Mouse (Mus musculus) heart, embryonic 12.5 days (tissue): ENCODE measurements around the gene Zfp202. TPM values are rescaled to one million over a fixed set of nuclear protein-coding genes. Genes with fewer than 3 reads are reported as not detected.

Experiments
- ATAC-seq: fragments of 200-750 bp; cut with Nextera tagmentation; 2 replicates; pipeline ENCODE4 v1.8.0; 2017; ENCODE audit warnings: moderate TSS enrichment, moderate library complexity; ENCODE audit not compliant: insufficient number of reproducible peaks, low FRiP score
- H3K27ac ChIP-seq: fragments of 300-500 bp; sonication (generic); 2 replicates; pipeline ENCODE4 v1.5.1; 2016; ENCODE audit warnings: mild to moderate bottlenecking, moderate library complexity; ENCODE audit not compliant: poor library complexity, severe bottlenecking
- H3K27me3 ChIP-seq: fragments of 300-500 bp; sonication (generic); replicated peaks from 2 replicates; pipeline ENCODE4 v1.6.1; 2016; ENCODE audit warnings: mild to moderate bottlenecking, moderate library complexity
- H3K36me3 ChIP-seq: fragments of 300-500 bp; sonication (generic); 2 replicates; pipeline ENCODE4 v1.6.1; 2016; ENCODE audit warnings: mild to moderate bottlenecking, moderate library complexity
- H3K4me1 ChIP-seq: fragments of 300-500 bp; sonication (generic); replicated peaks from 2 replicates; pipeline ENCODE4 v1.6.1; 2016; ENCODE audit warnings: mild to moderate bottlenecking
- H3K4me2 ChIP-seq: fragments of 300-500 bp; sonication (generic); 2 replicates; pipeline ENCODE4 v1.6.1; 2016; ENCODE audit warnings: mild to moderate bottlenecking, moderate library complexity
- H3K4me3 ChIP-seq: fragments of 300-500 bp; sonication (generic); 2 replicates; pipeline ENCODE4 v1.5.1; 2016; ENCODE audit warnings: mild to moderate bottlenecking
- H3K9ac ChIP-seq: fragments of 300-500 bp; sonication (generic); 2 replicates; pipeline ENCODE4 v1.6.1; 2016; ENCODE audit warnings: mild to moderate bottlenecking, moderate library complexity
- H3K9me3 ChIP-seq: fragments of 300-500 bp; sonication (generic); replicated peaks from 2 replicates; pipeline ENCODE4 v1.6.1; 2016; ENCODE audit warnings: mild to moderate bottlenecking, moderate library complexity
- WGBS: fragments of 180-500 bp; shearing (Covaris S2); methylation state at CpG from one replicate; pipeline ENCODE4 v1.1.7; 2016; 5-methylcytosine and 5-hydroxymethylcytosine counted together
- polyA plus RNA-seq: library from polyadenylated mRNA; unstranded; fragments of >200 nt; fragmentation: Nextera tagmentation; extraction: Ambion mirVana; gene quantifications from 2 replicates; pipeline ENCODE4 v1.2.1, GENCODE M21; 2016

Gene Zfp202
- polyA plus RNA-seq, 1 experiment from 2014 or later, result 4.2 TPM

GRCm38 (mm10) chr9:40241223-40241801, 49.2 kb downstream of the Zfp202 start:
- peak; percentile 66; the same call in 1 of the 2 replicates for ATAC-seq
- Histone ChIP-seq H3K27me3 (peaks cover 18% of the 10 kb centered on the region), H3K27ac (no peak overlapping the region), H3K9ac (peak overlapping the region; percentile 44; the same call in 1 of the 2 replicates), H3K4me3 (peak overlapping the region; percentile 52), H3K4me2 (peak overlapping the region; percentile 73), H3K36me3 (no peaks in the 10 kb centered on the region), H3K9me3 (no peaks in the 10 kb centered on the region), H3K4me1 (peaks cover 25% of the 10 kb centered on the region)
- 3% methylated on average over 15 of the region's 15 CpGs for WGBS

GRCm38 (mm10) chr9:40241951-40242888, 50.1 kb downstream of the Zfp202 start:
- 48% methylated on average over 13 of the region's 13 CpGs for WGBS
- peak overlapping the region; percentile 73 for H3K4me2 ChIP-seq
- no peak for ATAC-seq
- H3K4me3 ChIP-seq, result peak overlapping the region; percentile 52
- peak overlapping the region; percentile 44 for H3K9ac ChIP-seq
- no peaks in the 10 kb centered on the region for H3K36me3 ChIP-seq
- no peak overlapping the region for H3K27ac ChIP-seq
- peaks cover 18% of the 10 kb centered on the region for H3K27me3 ChIP-seq
- H3K4me1 ChIP-seq, result peaks cover 29% of the 10 kb centered on the region
- no peaks in the 10 kb centered on the region for H3K9me3 ChIP-seq

- Histone ChIP-seq H3K9me3 (0 out of 2 replicates have a peak, but pooled peaks cover 3% of the 10 kb centered on the region), H3K27ac (peak overlapping the region; percentile 84), H3K4me2 (peak overlapping the region; percentile 48), H3K4me3 (no peak overlapping the region), H3K27me3 (peaks cover 6% of the 10 kb centered on the region; the same call in 1 of the 2 replicates), H3K9ac (no peak overlapping the region), H3K4me1 (peaks cover 34% of the 10 kb centered on the region), H3K36me3 (no peaks in the 10 kb centered on the region)
- WGBS, result 30% methylated on average over 9 of the region's 9 CpGs
- no peak; the same call in 1 of the 2 replicates for ATAC-seq
Observed at GRCm38 (mm10) chr9:40245466-40245865, 53.4 kb downstream of the Zfp202 start.

- H3K4me2 ChIP-seq, result peak overlapping the region; percentile 48; the same call in 1 of the 2 replicates
- no peak overlapping the region for H3K4me3 ChIP-seq
- H3K27me3 ChIP-seq, result no peaks in the 10 kb centered on the region
- peak overlapping the region; percentile 84 for H3K27ac ChIP-seq
- H3K4me1 ChIP-seq, result peaks cover 28% of the 10 kb centered on the region
- H3K9me3 ChIP-seq, result 0 out of 2 replicates have a peak, but pooled peaks cover 3% of the 10 kb centered on the region
- no peak overlapping the region for H3K9ac ChIP-seq
- H3K36me3 ChIP-seq, result no peaks in the 10 kb centered on the region
- WGBS, result 81% methylated on average over 7 of the region's 7 CpGs
- no peak for ATAC-seq
Observed at GRCm38 (mm10) chr9:40245974-40246665, 54.0 kb downstream of the Zfp202 start.

- 0 out of 2 replicates have a peak, but pooled peaks cover 3% of the 10 kb centered on the region for H3K9me3 ChIP-seq
- no peaks in the 10 kb centered on the region for H3K36me3 ChIP-seq
- no peak overlapping the region for H3K9ac ChIP-seq
- no peaks in the 10 kb centered on the region for H3K27me3 ChIP-seq
- ATAC-seq, result no peak
- H3K4me2 ChIP-seq, result no peak overlapping the region
- no peak overlapping the region for H3K27ac ChIP-seq
- H3K4me3 ChIP-seq, result no peak overlapping the region
- peaks cover 25% of the 10 kb centered on the region for H3K4me1 ChIP-seq
- WGBS, result 53% methylated on average over 6 of the region's 6 CpGs
Observed at GRCm38 (mm10) chr9:40246702-40247101, 54.6 kb downstream of the Zfp202 start.

GRCm38 (mm10) chr9:40249106-40249505, 57.0 kb downstream of the Zfp202 start:
- 38% methylated on average over 1 of the region's 1 CpGs for WGBS
- peaks cover 19% of the 10 kb centered on the region for H3K4me1 ChIP-seq
- H3K27ac ChIP-seq, result no peak overlapping the region
- H3K4me3 ChIP-seq, result no peak overlapping the region
- H3K27me3 ChIP-seq, result no peaks in the 10 kb centered on the region
- ATAC-seq, result no peak
- H3K9ac ChIP-seq, result no peak overlapping the region
- peaks cover 3% of the 10 kb centered on the region; the same call in 1 of the 2 replicates for H3K9me3 ChIP-seq
- H3K36me3 ChIP-seq, result no peaks in the 10 kb centered on the region
- no peak overlapping the region for H3K4me2 ChIP-seq

GRCm38 (mm10) chr9:40252459-40252858, 60.3 kb downstream of the Zfp202 start:
- Histone ChIP-seq H3K4me1 (0 out of 2 replicates have a peak, but pooled peaks cover 5% of the 10 kb centered on the region), H3K4me3 (no peak overlapping the region), H3K27me3 (no peaks in the 10 kb centered on the region), H3K9ac (no peak overlapping the region), H3K4me2 (no peak overlapping the region), H3K27ac (no peak overlapping the region), H3K36me3 (no peaks in the 10 kb centered on the region), H3K9me3 (peaks cover 3% of the 10 kb centered on the region; the same call in 1 of the 2 replicates)
- 45% methylated on average over 3 of the region's 3 CpGs for WGBS
- no peak for ATAC-seq

Other genes with a start within 250 kb of the Zfp202 start
- not detected in 2 replicates for gene Olfr975, start 240.3 kb upstream of the Zfp202 start, polyA plus RNA-seq
- gene Olfr976, start 231.2 kb upstream of the Zfp202 start, polyA plus RNA-seq, result not detected in 2 replicates
- not detected in 2 replicates for gene Olfr978, start 200.2 kb upstream of the Zfp202 start, polyA plus RNA-seq
- not detected in 2 replicates for gene Olfr979, start 188.9 kb upstream of the Zfp202 start, polyA plus RNA-seq
- gene Olfr980, start 182.7 kb upstream of the Zfp202 start, polyA plus RNA-seq, result not detected in 2 replicates
- not detected in 2 replicates for gene Olfr981, start 170.9 kb upstream of the Zfp202 start, polyA plus RNA-seq
- gene Olfr982, start 118.5 kb upstream of the Zfp202 start, polyA plus RNA-seq, result not detected in 2 replicates
- not detected in 2 replicates for gene Olfr983, start 98.7 kb upstream of the Zfp202 start, polyA plus RNA-seq
- not detected in 2 replicates for gene Olfr984, start 78.1 kb upstream of the Zfp202 start, polyA plus RNA-seq
- gene Olfr985, start 62.1 kb upstream of the Zfp202 start, polyA plus RNA-seq, result not detected in 2 replicates
- not detected in 2 replicates for gene Tmem225, start 44.2 kb upstream of the Zfp202 start, polyA plus RNA-seq
- gene Olfr986, start 11.4 kb upstream of the Zfp202 start, polyA plus RNA-seq, result not detected in 2 replicates
- 0.35 and 0.61 TPM in 2 replicates for gene Scn3b, start 76.9 kb downstream of the Zfp202 start, polyA plus RNA-seq